Mouse (Mus musculus): ENCODE data around the gene Mnd1. TPM values are rescaled to one million over a fixed set of nuclear protein-coding genes. Genes with fewer than 3 reads are reported as not detected.
A peak's percentile ranks its signal among the peaks of the same experiment; 100 is the strongest.

Gene Mnd1
- total and polyA plus RNA-seq, 2 experiments from 2014 or later = 6.6 TPM; not detected in 1

DNA sequence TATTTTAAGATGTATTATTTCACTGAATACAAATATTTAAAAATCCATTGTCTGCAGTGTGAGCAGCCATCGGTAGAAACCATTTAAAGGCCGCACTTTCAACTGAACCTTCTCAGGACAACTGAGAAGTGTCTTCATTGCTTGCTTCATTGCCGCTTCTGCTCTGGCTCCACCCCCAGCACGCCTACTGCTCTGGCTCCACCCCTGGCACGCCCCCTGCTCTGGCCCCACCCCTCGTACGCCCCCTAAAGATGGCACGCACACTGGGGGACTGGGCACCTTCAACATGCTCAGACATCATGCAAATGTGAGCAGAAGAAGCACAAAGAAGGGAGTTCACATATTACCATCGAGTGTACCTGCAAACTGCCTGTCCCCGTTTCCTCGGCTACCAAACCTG lies 16.8 kb upstream of the Mnd1 start:
- DNase-seq (ENCODE audit: low spot score) (no peak), ATAC-seq (ENCODE audit: insufficient read depth, low read depth) (no peak)
- H3K4me2 ChIP-seq (ENCODE audit: low read depth, low read length) = no peak overlapping the region
- no peaks in the 10 kb centered on the region for H3K27me3 ChIP-seq (ENCODE audit: control insufficient read depth, insufficient read depth, low read length)
- H3K9me3 ChIP-seq (replicated peaks; ENCODE audit: control insufficient read depth, low read length) = no peaks in the 10 kb centered on the region
- H3K36me3 ChIP-seq (replicated peaks; ENCODE audit: control insufficient read depth, insufficient read depth, low read length) = peaks cover 22% of the 10 kb centered on the region
- no peak overlapping the region for H3K27ac ChIP-seq (ENCODE audit: low read depth)
- H3K4me1 ChIP-seq (ENCODE audit: control insufficient read depth, insufficient read depth) = no peaks in the 10 kb centered on the region
- H3K9ac ChIP-seq (replicated peaks; ENCODE audit: low read depth, low read length) = no peak overlapping the region
- H3K4me3 ChIP-seq (ENCODE audit: low read depth, low read length) = no peak overlapping the region
- WGBS = 34% methylated on average over 11 of the region's 11 CpGs
- TF ChIP-seq EP300 (IDR thresholded peaks at IDR 0.05; ENCODE audit: low read depth) = no peak
- no peak for TF ChIP-seq CTCF (IDR thresholded peaks at IDR 0.05; ENCODE audit: low read depth)

DNA sequence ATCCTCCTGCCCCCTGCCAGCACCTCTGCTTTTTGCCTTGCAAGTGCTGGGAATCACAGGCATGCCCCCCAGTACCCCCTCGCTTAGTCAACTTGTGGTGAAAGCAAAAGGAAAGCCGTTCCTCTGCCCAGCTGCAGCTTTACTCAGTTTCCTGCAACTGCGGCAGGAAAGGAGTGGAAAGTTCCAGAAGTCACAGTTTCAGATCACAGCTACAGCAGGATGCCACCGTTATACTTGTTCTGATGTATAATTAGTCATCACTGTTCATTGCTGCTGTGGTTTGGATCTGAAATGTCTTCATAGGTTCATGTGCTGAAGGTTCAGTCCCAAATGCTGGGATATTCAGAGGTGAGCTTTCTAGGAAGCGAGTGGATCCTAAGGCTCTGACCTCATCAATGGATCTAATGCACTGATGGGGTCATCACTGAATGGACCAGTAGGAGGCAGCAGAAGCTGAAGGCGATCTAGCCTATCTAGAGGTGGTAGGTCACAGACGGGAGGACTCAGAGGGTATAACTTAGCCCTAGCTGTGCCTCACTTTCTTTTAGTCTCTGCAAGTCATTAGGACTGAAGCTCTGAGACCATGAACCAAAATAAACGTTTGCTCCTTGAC lies 13.9 kb upstream of the Mnd1 start:
- ATAC-seq (ENCODE audit: insufficient read depth, low read depth) (no peak), DNase-seq (ENCODE audit: low spot score) (no peak)
- Histone ChIP-seq H3K4me3 (ENCODE audit: low read depth, low read length) (no peak overlapping the region), H3K36me3 (replicated peaks; ENCODE audit: control insufficient read depth, insufficient read depth, low read length) (peaks cover 41% of the 10 kb centered on the region), H3K27me3 (ENCODE audit: control insufficient read depth, insufficient read depth, low read length) (no peaks in the 10 kb centered on the region), H3K9me3 (replicated peaks; ENCODE audit: control insufficient read depth, low read length) (no peaks in the 10 kb centered on the region), H3K4me2 (ENCODE audit: low read depth, low read length) (no peak overlapping the region), H3K27ac (ENCODE audit: low read depth) (no peak overlapping the region), H3K9ac (replicated peaks; ENCODE audit: low read depth, low read length) (no peak overlapping the region), H3K4me1 (ENCODE audit: control insufficient read depth, insufficient read depth) (no peaks in the 10 kb centered on the region)
- WGBS = 66% methylated on average over 8 of the region's 8 CpGs
- TF ChIP-seq CTCF (IDR thresholded peaks at IDR 0.05; ENCODE audit: low read depth) (peak; percentile 10; the same call in 1 of the 2 replicates), EP300 (IDR thresholded peaks at IDR 0.05; ENCODE audit: low read depth) (no peak)

DNA sequence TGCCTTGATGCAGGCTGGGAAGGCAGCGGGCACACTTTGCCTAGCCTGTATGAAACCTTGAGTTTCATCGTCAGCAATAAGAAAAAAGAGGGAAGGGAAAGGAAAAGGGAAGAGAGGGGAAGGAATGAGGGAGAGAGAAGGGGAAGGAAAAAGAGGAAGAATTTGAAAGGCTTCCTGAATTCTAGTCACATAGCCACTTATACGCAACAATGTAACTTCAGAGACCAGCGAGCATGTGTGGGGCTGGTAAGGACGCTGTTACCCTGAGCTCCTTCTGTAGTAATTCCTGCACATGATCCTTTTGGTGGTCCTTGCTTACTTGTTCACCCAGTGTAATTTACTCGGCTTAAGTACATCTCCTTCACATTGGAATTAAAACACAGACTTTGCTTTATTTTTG lies 13.4 kb upstream of the Mnd1 start:
- Histone ChIP-seq H3K4me1 (ENCODE audit: control insufficient read depth, insufficient read depth) (no peaks in the 10 kb centered on the region), H3K9me3 (replicated peaks; ENCODE audit: control insufficient read depth, low read length) (no peaks in the 10 kb centered on the region), H3K4me3 (ENCODE audit: low read depth, low read length) (no peak overlapping the region), H3K4me2 (ENCODE audit: low read depth, low read length) (no peak overlapping the region), H3K36me3 (replicated peaks; ENCODE audit: control insufficient read depth, insufficient read depth, low read length) (peaks cover 46% of the 10 kb centered on the region), H3K27me3 (ENCODE audit: control insufficient read depth, insufficient read depth, low read length) (no peaks in the 10 kb centered on the region), H3K27ac (ENCODE audit: low read depth) (no peak overlapping the region), H3K9ac (replicated peaks; ENCODE audit: low read depth, low read length) (no peak overlapping the region)
- TF ChIP-seq EP300 (IDR thresholded peaks at IDR 0.05; ENCODE audit: low read depth) (no peak), CTCF (IDR thresholded peaks at IDR 0.05; ENCODE audit: low read depth) (no peak)
- no peak for ATAC-seq (ENCODE audit: insufficient read depth, low read depth)
- DNase-seq (ENCODE audit: low spot score) = no peak
- 85% methylated on average over 6 of the region's 6 CpGs for WGBS

DNA sequence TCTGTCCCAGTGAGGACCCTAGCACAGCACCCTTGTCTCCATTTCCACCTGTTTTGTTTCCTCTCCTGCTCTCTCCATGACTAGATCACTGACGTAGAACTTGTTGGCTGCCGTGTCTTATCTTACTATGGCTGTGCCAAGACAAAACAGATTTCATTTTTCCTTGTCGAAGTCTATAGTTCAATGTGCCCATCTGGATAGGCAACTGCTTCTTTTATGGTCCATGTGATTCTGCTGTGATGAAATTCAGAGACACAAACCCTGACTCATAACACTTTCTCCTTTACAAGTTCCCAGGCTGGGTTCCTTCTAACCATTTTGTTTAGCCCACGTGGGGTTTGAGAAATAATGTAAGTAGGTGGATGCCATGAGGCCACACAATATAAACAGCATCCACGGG lies 10.5 kb upstream of the Mnd1 start:
- Histone ChIP-seq H3K4me1 (ENCODE audit: control insufficient read depth, insufficient read depth) (no peaks in the 10 kb centered on the region), H3K4me2 (ENCODE audit: low read depth, low read length) (no peak overlapping the region), H3K27ac (ENCODE audit: low read depth) (no peak overlapping the region), H3K27me3 (ENCODE audit: control insufficient read depth, insufficient read depth, low read length) (no peaks in the 10 kb centered on the region), H3K9me3 (replicated peaks; ENCODE audit: control insufficient read depth, low read length) (no peaks in the 10 kb centered on the region), H3K9ac (replicated peaks; ENCODE audit: low read depth, low read length) (no peak overlapping the region), H3K36me3 (replicated peaks; ENCODE audit: control insufficient read depth, insufficient read depth, low read length) (peaks cover 36% of the 10 kb centered on the region), H3K4me3 (ENCODE audit: low read depth, low read length) (no peak overlapping the region)
- DNase-seq (ENCODE audit: low spot score) (no peak), ATAC-seq (ENCODE audit: insufficient read depth, low read depth) (no peak)
- WGBS = 74% methylated on average over 5 of the region's 5 CpGs
- no peak for TF ChIP-seq EP300 (IDR thresholded peaks at IDR 0.05; ENCODE audit: low read depth)
- TF ChIP-seq CTCF (IDR thresholded peaks at IDR 0.05; ENCODE audit: low read depth) = no peak

DNA sequence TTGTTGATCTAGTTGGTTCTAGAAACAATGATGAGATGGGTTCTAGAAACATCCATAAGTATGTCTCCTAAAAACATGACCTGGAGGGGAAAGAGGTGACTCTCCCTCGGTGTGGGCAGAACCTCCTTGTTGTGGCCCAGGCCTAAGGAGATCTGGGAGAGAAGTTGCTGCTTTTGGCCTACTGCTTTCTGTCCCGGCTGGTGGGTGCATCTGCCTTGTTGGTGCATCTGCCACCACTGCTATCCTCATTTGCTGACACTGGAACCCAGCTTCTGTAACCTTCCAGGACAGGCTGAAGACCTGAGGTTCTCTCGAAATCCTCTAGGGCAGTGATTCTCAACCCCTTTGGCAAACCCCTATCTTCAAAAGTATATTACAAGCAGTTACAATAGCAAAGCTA lies 9.8 kb upstream of the Mnd1 start:
- 86% methylated on average over 3 of the region's 3 CpGs for WGBS
- Histone ChIP-seq H3K9ac (replicated peaks; ENCODE audit: low read depth, low read length) (no peak overlapping the region), H3K36me3 (replicated peaks; ENCODE audit: control insufficient read depth, insufficient read depth, low read length) (peaks cover 36% of the 10 kb centered on the region), H3K4me1 (ENCODE audit: control insufficient read depth, insufficient read depth) (no peaks in the 10 kb centered on the region), H3K27ac (ENCODE audit: low read depth) (no peak overlapping the region), H3K9me3 (replicated peaks; ENCODE audit: control insufficient read depth, low read length) (no peaks in the 10 kb centered on the region), H3K27me3 (ENCODE audit: control insufficient read depth, insufficient read depth, low read length) (no peaks in the 10 kb centered on the region), H3K4me3 (ENCODE audit: low read depth, low read length) (no peak overlapping the region), H3K4me2 (ENCODE audit: low read depth, low read length) (no peak overlapping the region)
- no peak for ATAC-seq (ENCODE audit: insufficient read depth, low read depth)
- DNase-seq (ENCODE audit: low spot score) = no peak
- TF ChIP-seq CTCF (IDR thresholded peaks at IDR 0.05; ENCODE audit: low read depth) = no peak
- TF ChIP-seq EP300 (IDR thresholded peaks at IDR 0.05; ENCODE audit: low read depth) = no peak
